Mouse (Mus musculus): ENCODE measurements at regions not wholly inside any gene's neighbourhood (a gene's known extent, or its start where the extent isn't known, plus 50 kb on each side); places are given as distances from the start of the nearest gene placed in this dataset.
A peak's percentile ranks its signal among the peaks of the same experiment; 100 is the strongest.
"Not testable (repeated sequence)": the region's sequence is repeated elsewhere in the genome, so short reads cannot be mapped to it uniquely, and the experiment has no call there.

GRCm38 (mm10) chr14:18511094-18511493 is 179.4 kb upstream of the Ube2e1 start:
- peak; percentile 46 for DNase-seq (ENCODE audit: low read depth, low spot score)

GRCm38 (mm10) chr14:18508359-18508647 is 176.6 kb upstream of the Ube2e1 start:
- no peak for DNase-seq (ENCODE audit: low read depth, low spot score)

GRCm38 (mm10) chr14:18507582-18508358 is 176.1 kb upstream of the Ube2e1 start:
- DNase-seq (ENCODE audit: low read depth, low spot score): no peak

DNA sequence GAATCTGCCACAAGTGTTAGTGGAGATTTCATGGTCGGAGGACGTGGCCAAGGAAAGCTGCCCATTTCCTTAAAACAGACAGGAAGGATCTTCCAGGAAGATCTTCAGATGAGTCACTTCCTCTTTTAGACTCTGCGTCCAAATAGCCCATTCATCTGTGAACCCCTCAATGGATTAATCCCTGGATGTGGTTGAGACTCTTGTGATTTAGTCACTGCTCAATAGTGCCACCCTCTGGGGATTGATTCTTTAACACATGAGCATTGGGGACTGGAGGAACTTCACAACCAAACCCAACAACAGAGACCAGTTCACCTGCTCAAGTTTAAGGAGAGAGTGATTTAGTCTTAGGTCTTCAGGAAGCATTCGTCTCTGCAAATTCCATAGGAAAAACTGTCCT is 174.5 kb upstream of the Ube2e1 start:
- DNase-seq (ENCODE audit: low read depth, low spot score): peak; percentile 42

- no peak for DNase-seq (ENCODE audit: low read depth, low spot score)
Observed at GRCm38 (mm10) chr14:18500249-18500832, 168.7 kb upstream of the Ube2e1 start.

- no peak for DNase-seq (ENCODE audit: low read depth, low spot score)
Observed at GRCm38 (mm10) chr14:18494048-18494447, 162.4 kb upstream of the Ube2e1 start.

- DNase-seq (ENCODE audit: low read depth, low spot score): no peak
Observed at GRCm38 (mm10) chr14:18486132-18486800, 154.6 kb upstream of the Ube2e1 start.

GRCm38 (mm10) chr14:18485526-18485925 is 153.9 kb upstream of the Ube2e1 start:
- DNase-seq (ENCODE audit: low read depth, low spot score): no peak

DNA sequence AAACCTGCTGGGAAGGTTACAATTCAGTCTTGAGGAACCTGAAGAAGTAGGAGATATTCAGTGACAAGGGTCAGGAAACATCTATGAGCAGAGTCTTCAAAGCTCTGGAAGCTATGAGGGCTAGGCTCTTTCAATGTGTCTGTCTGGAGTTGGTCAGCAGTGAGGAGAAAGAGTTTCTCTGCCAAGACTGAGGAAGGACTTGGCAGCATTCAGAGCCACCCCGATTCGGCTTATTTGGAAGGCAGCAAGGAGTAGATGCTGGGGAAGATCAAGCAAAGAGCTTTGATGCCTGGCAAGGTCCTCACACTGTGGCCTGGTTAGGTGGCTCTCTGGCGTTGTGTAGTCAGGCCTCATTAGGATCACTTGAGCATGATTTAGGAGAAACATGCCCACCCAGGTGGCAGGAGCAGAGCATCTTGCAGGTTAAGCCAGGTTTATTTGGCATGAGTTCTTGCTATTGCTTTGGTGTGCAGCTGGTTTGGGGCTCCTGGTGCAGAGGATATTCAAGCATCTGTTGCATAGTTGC is 145.2 kb upstream of the Ube2e1 start:
- DNase-seq (ENCODE audit: low read depth, low spot score): no peak

- DNase-seq (ENCODE audit: low read depth, low spot score): no peak
Observed at GRCm38 (mm10) chr14:18468611-18469010, 137.0 kb upstream of the Ube2e1 start.

DNA sequence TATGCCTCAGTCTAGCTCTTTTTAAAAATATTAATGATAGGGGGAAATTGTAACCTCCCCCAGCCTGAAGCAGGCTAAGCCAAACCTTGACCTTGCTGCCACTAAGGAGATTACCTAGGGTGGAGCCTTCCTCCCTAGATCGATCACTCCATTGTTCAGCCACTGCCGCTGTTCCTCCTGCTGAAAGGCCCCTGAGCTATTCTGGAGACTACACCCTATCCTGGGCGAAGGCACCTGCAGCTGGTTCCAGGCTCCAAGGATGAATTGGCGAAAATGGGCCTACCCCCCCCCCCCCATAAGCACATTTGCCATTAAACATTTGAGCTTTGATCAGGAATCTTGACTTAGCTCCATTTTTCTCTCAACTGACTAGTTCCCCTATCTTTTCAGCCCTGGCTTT is 135.2 kb upstream of the Ube2e1 start:
- DNase-seq (ENCODE audit: low read depth, low spot score): peak; percentile 25

GRCm38 (mm10) chr14:18464199-18464598 is 132.5 kb upstream of the Ube2e1 start:
- DNase-seq (ENCODE audit: low read depth, low spot score): not testable (repeated sequence)

GRCm38 (mm10) chr14:18463230-18463873 is 131.7 kb upstream of the Ube2e1 start:
- peak; percentile 72 for DNase-seq (ENCODE audit: low read depth, low spot score)

GRCm38 (mm10) chr14:18462381-18462780 is 130.7 kb upstream of the Ube2e1 start:
- no peak for DNase-seq (ENCODE audit: low read depth, low spot score)

GRCm38 (mm10) chr14:18448666-18449065 is 117.0 kb upstream of the Ube2e1 start:
- DNase-seq (ENCODE audit: low read depth, low spot score): no peak

DNA sequence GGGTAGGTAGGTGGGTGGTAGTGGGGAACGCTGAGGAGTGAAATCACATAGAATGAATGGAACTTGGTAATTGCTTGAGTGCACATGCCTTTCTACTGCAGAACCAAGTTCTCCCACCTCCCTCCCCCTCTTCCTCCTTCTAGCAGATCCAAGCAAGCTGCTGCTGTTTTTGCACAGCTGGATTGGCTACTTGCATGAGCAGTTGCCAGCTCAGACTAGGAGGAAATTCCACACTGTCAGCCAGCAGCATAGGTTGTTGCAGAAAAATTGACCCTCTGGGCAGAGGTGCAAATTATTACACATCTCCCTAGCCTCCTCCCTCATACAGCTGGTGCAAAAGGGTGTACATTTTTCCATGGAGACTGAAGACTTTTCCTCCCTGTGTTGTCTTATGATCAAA is 112.8 kb upstream of the Ube2e1 start:
- no peak for DNase-seq (ENCODE audit: low read depth, low spot score)

DNA sequence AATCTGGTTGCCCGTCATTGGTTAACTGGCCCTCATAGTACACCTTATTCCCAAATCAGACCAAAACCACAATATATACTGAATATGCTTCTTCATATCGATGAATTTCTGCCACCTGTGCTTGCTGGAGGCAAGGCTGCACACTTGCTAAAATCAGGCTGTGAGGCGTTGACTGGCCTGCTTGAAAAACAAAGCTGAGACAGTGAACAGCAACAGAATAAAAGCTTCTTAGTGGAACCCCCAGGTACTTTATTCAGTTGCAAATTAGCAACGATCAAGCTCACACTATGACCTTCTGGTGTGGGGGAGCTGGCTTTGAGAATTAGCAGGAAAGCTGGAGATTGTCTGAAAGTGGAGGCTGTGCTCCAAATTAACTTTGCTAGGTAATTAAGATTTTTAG is 97.3 kb upstream of the Ube2e1 start:
- peak; percentile 62 for DNase-seq (ENCODE audit: low read depth, low spot score)

DNA sequence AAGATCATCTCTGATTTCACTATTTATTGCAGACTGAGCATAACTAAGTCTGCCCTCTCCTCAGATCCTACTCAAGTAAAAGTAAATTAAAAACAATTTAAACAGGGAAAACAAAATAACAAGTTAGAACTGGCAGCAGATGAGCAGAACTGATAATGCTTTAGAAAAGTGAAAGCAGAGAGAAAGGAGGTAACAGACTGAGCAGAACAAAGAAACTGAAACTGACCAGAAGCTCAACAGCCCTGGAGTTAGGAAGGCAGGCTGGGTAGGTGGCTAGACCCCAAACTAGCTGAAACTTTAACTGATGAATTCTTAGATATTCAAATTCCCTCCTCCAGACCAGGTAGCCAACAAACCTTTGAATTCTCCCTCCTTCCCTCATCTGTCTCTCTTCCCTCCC is 94.2 kb upstream of the Ube2e1 start:
- DNase-seq (ENCODE audit: low read depth, low spot score): no peak

DNA sequence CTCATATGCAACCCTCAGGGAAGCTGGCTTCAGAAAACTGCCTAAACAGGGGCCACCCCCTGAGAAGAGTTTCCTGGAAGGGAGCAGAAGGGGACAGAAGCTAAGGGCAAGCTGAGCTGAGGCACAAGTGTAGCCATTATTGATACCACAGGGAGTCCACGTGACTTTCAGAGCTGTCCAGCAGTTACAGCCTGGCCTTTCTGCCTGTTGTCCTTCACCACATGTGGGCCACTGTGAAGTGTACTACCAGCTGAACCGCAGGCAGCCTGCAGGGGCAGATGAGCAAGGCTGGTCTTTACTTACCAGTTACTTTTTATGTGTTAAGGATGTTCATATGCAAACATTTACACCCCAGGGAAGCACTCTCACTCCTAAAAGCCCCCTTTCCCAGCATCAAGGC is 85.2 kb upstream of the Ube2e1 start:
- DNase-seq (ENCODE audit: low read depth, low spot score): no peak

DNA sequence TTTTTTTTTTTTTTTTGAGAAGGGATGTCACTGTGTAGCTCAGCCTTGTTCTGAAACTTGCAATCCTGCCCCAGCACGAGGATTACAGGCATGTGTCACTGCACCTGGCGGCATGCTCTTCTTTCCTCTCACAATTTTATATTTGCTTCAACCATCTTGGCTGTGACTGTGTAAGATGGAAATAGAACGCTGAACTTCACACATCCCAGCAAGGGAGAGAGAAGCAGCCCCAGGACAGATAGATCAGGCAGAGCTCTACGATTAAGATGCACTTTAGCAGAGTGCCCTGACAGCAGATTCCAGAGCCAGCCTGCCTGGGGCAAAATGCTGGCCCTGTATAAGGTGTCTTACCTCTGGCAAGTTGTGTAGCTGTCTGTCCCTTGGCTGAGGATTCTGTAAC is 84.7 kb upstream of the Ube2e1 start:
- DNase-seq (ENCODE audit: low read depth, low spot score): no peak

DNA sequence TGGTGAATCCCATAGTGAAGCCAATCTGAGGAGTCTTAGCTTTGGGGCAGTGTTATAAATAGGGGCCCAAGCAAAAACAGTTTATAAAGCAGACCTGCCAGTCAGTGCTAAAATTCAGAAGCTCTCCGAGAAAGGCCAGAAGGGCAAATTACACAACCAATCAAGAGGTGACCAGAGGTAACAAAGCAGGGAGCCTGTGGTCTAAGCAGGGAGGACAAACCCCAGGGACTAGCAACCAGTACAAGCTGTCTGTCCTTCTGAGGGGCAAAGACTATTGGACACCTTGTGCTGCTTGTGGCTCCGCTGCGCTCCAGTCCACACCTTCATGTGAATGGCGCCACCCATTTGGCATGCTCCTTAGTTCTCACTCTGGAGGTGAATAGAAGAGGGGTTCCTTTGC is 67.3 kb upstream of the Ube2e1 start:
- DNase-seq (ENCODE audit: low read depth, low spot score): no peak

GRCm38 (mm10) chr14:18396206-18396764 is 64.6 kb upstream of the Ube2e1 start:
- no peak for DNase-seq (ENCODE audit: low read depth, low spot score)
